Mouse (Mus musculus): ENCODE data around the gene Uxs1. TPM values are rescaled to one million over a fixed set of nuclear protein-coding genes. Genes with fewer than 3 reads are reported as not detected.
A peak's percentile ranks its signal among the peaks of the same experiment; 100 is the strongest.

Uxs1 gene
- polyA plus RNA-seq, 1 experiment from 2014 or later = 28.8 TPM

DNA sequence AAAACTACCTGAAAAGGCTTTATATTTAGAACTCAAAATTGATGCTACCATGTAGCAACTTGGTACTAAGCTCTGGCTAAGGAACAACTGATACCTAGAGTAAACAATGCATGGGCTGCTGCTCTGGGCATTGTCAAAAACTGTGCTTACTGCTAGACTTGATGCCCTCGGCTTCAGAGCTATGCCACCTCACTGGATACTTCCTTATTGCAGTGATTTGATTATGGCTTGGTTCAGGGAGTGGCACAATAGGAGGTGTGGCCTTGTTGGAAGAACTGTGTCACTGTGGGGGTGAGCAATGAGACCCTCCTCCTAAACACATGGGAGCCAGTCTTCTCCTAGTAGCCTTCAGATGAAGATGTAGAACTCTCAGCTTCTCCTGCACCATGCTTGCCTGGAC lies 58.3 kb downstream of the Uxs1 start:
- 68% methylated on average over 1 of the region's 1 CpGs for WGBS
- H3K4me3 ChIP-seq (replicated peaks) = no peak overlapping the region

DNA sequence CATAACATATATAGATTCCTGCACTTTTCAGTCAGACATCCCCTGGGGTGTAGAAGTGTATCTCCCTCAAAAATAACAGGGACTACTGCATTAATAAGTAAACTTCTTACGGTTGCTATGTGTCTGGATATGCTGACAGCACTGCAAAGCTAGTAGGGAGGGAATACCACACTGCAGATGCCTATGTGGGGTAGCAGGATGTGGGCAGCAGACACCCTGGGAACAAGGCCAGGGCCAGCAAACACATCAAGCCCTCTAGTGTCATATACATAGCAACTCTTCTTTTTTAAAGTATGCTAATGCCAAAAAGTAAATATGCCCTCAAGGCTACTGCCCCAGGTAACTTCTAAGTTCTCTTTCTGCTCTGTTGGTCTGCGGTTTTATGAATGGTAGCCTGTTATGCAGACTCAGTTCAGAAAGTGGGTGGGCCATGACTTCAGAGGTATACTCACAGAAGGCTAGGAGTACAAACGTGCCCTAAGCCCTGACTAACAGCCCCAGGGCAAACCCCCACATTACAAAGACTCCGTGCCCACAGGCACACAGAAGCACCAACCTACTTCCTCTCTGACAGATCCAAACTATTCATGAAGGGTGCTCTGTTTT lies 59.1 kb downstream of the Uxs1 start:
- H3K9ac ChIP-seq = no peak overlapping the region
- no peak overlapping the region for H3K4me3 ChIP-seq (replicated peaks)
- no peak overlapping the region for H3K27ac ChIP-seq (replicated peaks)
- H3K36me3 ChIP-seq = peaks cover 15% of the 10 kb centered on the region
- H3K9me3 ChIP-seq (replicated peaks) = no peaks in the 10 kb centered on the region
- no peak for ATAC-seq (ENCODE audit: insufficient number of reproducible peaks, low FRiP score, low TSS enrichment, low read depth)
- WGBS = 53% methylated on average over 4 of the region's 4 CpGs
- no peak overlapping the region for H3K4me2 ChIP-seq (replicated peaks)
- no peaks in the 10 kb centered on the region for H3K27me3 ChIP-seq
- peaks cover 2% of the 10 kb centered on the region; the same call in 1 of the 2 replicates for H3K4me1 ChIP-seq

More for the DNA sequence above, 58.3 kb downstream of the Uxs1 start:
- Histone ChIP-seq H3K36me3 (peaks cover 17% of the 10 kb centered on the region), H3K27me3 (no peaks in the 10 kb centered on the region), H3K4me1 (peaks cover 2% of the 10 kb centered on the region; the same call in 1 of the 2 replicates), H3K27ac (replicated peaks) (no peak overlapping the region), H3K9me3 (replicated peaks) (no peaks in the 10 kb centered on the region), H3K4me2 (replicated peaks) (no peak overlapping the region), H3K9ac (no peak overlapping the region)
- no peak for ATAC-seq (ENCODE audit: insufficient number of reproducible peaks, low FRiP score, low TSS enrichment, low read depth)

DNA sequence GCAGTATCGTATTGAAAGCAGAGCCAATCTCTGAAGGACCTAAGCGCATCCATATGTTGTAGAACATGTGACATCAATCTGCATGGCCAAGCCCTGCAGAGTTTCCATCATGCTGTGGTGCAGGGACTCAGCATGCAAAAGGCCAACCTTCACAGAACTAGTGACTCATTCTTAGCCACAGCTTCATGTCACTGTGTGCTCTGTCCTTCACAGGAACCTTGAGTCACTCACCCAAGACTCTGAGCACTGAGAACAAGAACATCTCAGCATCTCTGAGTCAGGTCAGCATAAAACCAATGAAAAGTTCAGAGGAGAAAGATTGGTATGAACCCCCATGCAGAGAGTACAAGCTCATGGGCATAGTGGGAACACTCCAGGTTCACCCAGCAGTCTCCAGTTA lies 61.3 kb downstream of the Uxs1 start:
- peaks cover 2% of the 10 kb centered on the region; the same call in 1 of the 2 replicates for H3K4me1 ChIP-seq
- no peaks in the 10 kb centered on the region for H3K9me3 ChIP-seq (replicated peaks)
- no peak overlapping the region for H3K4me2 ChIP-seq (replicated peaks)
- H3K9ac ChIP-seq = no peak overlapping the region
- no peak for ATAC-seq (ENCODE audit: insufficient number of reproducible peaks, low FRiP score, low TSS enrichment, low read depth)
- H3K36me3 ChIP-seq = peaks cover 9% of the 10 kb centered on the region
- WGBS = 71% methylated on average over 2 of the region's 2 CpGs
- H3K27ac ChIP-seq (replicated peaks) = no peak overlapping the region
- H3K27me3 ChIP-seq = no peaks in the 10 kb centered on the region
- H3K4me3 ChIP-seq (replicated peaks) = no peak overlapping the region

DNA sequence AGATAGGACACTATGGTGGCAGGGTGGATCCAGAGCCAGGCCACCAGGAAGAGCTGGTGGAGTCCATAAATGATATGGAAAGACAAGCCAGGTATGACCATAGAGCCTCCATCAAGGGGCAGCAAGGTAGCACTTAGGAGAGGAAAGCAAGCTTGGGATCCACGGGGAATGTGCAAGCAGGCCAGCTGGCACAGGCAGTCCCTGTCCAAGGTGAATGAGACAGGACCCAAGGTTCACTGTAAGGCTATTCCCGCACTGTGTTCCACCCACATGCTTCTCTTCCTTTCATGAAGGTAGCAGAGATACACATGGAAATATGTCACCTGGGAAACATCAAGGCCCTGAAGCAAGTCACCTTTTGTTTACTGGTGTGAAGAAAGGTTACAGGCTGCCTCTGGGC lies 63.1 kb downstream of the Uxs1 start:
- WGBS = 91% methylated on average over 2 of the region's 2 CpGs
- H3K36me3 ChIP-seq = peaks cover 9% of the 10 kb centered on the region

DNA sequence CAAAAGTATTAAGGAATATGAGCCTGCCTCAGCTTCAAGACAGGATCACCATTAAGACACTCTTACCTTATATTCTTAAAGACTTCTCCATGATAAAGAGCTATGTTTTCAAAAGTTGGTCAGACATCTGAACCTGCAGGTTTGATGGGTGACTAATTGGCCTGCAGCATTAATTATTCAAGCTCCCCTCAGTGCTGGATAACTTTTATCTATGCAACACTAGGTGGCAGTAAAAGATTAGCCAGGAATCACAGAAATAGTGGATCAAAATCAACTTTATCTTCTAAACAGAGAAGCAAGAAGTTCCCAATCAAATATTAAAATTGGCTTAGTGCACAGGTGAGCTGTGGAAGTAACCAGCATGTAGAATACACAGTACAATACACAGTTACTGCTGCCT lies 67.5 kb downstream of the Uxs1 start:
- no peaks in the 10 kb centered on the region for H3K27me3 ChIP-seq
- H3K36me3 ChIP-seq = peaks cover 18% of the 10 kb centered on the region
- H3K4me3 ChIP-seq (replicated peaks) = no peak overlapping the region
- H3K4me2 ChIP-seq (replicated peaks) = no peak overlapping the region
- no peaks in the 10 kb centered on the region for H3K4me1 ChIP-seq
- ATAC-seq (ENCODE audit: insufficient number of reproducible peaks, low FRiP score, low TSS enrichment, low read depth) = no peak
- no peak overlapping the region for H3K9ac ChIP-seq
- H3K27ac ChIP-seq (replicated peaks) = no peak overlapping the region
- no peaks in the 10 kb centered on the region for H3K9me3 ChIP-seq (replicated peaks)

More for the DNA sequence above, 63.1 kb downstream of the Uxs1 start:
- Histone ChIP-seq H3K4me1 (peaks cover 2% of the 10 kb centered on the region; the same call in 1 of the 2 replicates), H3K4me3 (replicated peaks) (no peak overlapping the region), H3K27ac (replicated peaks) (no peak overlapping the region), H3K4me2 (replicated peaks) (no peak overlapping the region), H3K27me3 (no peaks in the 10 kb centered on the region), H3K9me3 (replicated peaks) (no peaks in the 10 kb centered on the region), H3K9ac (no peak overlapping the region)
- ATAC-seq (ENCODE audit: insufficient number of reproducible peaks, low FRiP score, low TSS enrichment, low read depth) = no peak

DNA sequence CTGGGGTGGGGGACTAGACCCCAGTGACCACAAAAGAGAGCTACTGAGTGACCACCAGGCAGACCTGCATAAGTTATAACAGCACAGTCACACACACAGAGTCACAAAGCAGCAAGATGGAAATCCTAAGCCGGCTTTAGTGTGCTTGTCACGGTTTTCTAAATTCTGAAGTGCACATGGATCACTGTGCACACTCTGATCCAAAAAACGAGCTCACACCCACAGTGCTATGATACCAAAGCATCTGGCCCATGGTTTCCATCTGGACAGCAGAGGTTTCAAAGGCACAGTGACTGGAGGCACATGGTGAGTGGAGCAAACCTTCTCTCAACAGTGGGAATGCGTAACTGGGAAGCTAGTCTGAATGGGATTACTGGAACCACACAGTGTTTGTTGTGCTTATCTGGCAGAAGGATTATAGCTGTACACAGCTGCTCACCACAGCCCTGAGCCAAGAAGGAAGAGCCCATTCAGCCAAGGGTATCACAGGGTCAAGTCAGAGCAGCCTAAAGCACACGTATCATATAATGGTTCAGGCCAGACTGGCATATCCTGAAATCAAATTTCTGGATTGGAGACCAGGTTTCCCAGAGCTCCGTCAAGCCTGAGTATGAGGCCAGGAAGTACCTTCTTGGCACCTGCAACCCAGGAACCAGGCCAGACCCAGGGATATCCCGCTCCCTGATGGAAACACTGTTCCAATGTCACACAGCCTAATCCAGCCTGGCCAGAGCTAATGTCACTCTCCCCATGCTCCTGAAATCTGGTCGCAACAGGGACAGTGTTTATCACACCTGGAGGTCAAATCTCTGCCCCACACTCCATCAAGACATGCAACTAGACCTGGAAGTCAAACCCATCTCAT lies 72.9 kb downstream of the Uxs1 start:
- Histone ChIP-seq H3K4me1 (no peaks in the 10 kb centered on the region), H3K36me3 (peaks cover 16% of the 10 kb centered on the region; the same call in 1 of the 2 replicates), H3K9ac (no peak overlapping the region), H3K4me3 (replicated peaks) (no peak overlapping the region), H3K4me2 (replicated peaks) (no peak overlapping the region), H3K9me3 (replicated peaks) (no peaks in the 10 kb centered on the region), H3K27me3 (no peaks in the 10 kb centered on the region), H3K27ac (replicated peaks) (no peak overlapping the region)
- peak; percentile 64; the same call in 1 of the 2 replicates for ATAC-seq (ENCODE audit: insufficient number of reproducible peaks, low FRiP score, low TSS enrichment, low read depth)
- 78% methylated on average over 8 of the region's 8 CpGs for WGBS

DNA sequence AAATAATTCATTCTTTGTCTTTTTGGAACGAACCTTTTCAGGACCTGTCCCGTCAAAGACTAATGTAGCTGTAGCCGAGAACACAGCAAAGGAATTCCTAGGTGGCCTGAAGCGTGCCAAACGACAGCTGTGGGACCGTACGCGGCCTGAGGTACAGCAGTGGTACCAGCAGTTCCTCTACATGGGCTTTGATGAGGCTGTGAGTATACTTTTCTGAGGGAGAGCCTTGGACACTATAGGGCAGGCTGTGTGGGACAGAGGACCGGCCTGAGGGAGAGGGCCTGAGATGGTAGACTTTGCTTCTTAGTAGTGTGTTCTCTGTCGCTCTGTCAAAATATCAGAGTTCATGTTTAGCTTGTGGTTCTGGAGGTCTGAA lies 89.1 kb downstream of the Uxs1 start:
- ATAC-seq (ENCODE audit: insufficient number of reproducible peaks, low FRiP score, low TSS enrichment, low read depth) = no peak
- Histone ChIP-seq H3K4me2 (replicated peaks) (no peak overlapping the region), H3K9ac (no peak overlapping the region), H3K27ac (replicated peaks) (no peak overlapping the region), H3K9me3 (replicated peaks) (no peaks in the 10 kb centered on the region), H3K36me3 (no peaks in the 10 kb centered on the region), H3K27me3 (no peaks in the 10 kb centered on the region), H3K4me3 (replicated peaks) (no peak overlapping the region), H3K4me1 (no peaks in the 10 kb centered on the region)
- WGBS = 90% methylated on average over 10 of the region's 10 CpGs

DNA sequence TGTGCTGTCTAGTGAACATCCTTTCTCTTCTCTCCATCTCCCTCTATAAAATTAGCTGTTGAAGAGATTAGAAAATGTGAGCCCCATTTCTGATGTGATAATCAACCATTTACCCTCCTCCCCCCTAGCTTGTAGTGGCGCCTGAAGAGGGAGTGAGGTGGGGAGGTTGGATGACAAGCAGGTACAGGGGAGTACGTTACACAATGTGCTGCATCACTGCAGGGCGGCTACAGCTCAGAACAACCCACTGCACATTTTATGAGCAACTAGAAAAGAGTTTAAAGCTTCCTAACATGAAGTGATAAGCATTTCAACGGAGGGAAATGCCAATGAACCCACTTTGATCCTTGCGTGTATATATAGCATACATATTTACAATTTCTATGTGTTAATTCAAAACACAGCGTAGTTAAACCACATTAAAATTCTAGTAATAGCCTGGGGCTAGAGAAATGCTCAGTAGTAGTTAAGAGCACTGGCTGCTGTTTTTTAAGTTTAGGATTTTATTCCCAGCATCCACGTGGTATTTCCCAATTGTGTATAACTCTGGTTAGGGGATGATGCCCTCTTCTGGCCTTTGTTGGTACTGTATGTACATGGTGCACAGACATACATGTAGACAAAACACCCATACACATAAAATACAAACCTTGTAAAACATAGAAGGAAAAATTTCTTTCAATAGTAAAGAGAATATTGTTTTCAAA lies 89.6 kb downstream of the Uxs1 start:
- Histone ChIP-seq H3K4me1 (0 out of 2 replicates have a peak, but pooled peaks cover 2% of the 10 kb centered on the region), H3K36me3 (no peaks in the 10 kb centered on the region), H3K9me3 (replicated peaks) (no peaks in the 10 kb centered on the region), H3K27ac (replicated peaks) (no peak overlapping the region), H3K9ac (no peak overlapping the region), H3K4me2 (replicated peaks) (no peak overlapping the region), H3K4me3 (replicated peaks) (no peak overlapping the region), H3K27me3 (no peaks in the 10 kb centered on the region)
- 49% methylated on average over 7 of the region's 7 CpGs for WGBS
- no peak for ATAC-seq (ENCODE audit: insufficient number of reproducible peaks, low FRiP score, low TSS enrichment, low read depth)

DNA sequence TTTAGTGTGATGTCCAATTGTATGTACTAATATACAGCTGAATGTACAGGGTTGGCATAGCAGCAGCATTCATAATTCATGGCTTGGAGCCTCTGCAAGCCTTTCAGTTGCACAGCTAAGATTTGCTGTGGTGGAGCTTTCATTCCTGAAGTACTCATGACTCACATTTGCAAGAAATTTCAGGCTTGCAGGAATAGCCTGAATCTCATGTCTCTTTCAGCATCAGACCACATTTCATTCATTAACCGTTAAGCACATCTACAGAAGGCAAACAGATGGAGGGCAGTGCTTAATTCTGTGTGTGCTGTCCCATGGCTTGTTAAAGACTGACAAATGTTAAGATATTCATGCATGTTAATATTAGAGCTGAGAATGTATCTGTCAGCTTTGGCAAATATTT lies 94.9 kb downstream of the Uxs1 start:
- H3K9ac ChIP-seq = no peak overlapping the region
- H3K27me3 ChIP-seq = no peaks in the 10 kb centered on the region
- H3K4me3 ChIP-seq (replicated peaks) = no peak overlapping the region
- H3K27ac ChIP-seq (replicated peaks) = peak overlapping the region; percentile 60
- H3K9me3 ChIP-seq (replicated peaks) = no peaks in the 10 kb centered on the region
- ATAC-seq (ENCODE audit: insufficient number of reproducible peaks, low FRiP score, low TSS enrichment, low read depth) = peak; percentile 49; the same call in 1 of the 2 replicates
- 47% methylated on average over 1 of the region's 1 CpGs for WGBS
- H3K36me3 ChIP-seq = no peaks in the 10 kb centered on the region
- H3K4me2 ChIP-seq (replicated peaks) = no peak overlapping the region
- peaks cover 9% of the 10 kb centered on the region for H3K4me1 ChIP-seq

DNA sequence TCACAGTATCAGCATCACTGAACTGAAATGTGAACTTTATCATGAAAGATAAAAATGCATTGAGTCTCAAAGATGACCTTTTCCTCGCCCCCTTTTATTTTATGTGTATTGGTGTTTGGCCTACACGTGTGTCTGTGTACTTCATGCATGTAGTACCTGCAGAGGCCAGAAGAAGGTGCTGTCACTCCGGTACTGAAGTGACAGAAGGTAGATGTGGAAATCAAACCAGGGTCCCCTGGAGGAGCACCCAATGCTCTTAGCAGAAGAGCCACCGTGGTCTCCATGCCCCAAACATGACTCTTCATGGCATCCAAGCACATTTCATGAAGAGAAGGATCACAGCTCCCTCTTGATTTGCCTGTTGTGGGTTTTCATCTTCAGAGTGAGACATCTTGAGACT lies 95.5 kb downstream of the Uxs1 start:
- WGBS = 81% methylated on average over 4 of the region's 4 CpGs
- Histone ChIP-seq H3K27me3 (no peaks in the 10 kb centered on the region), H3K4me3 (replicated peaks) (no peak overlapping the region), H3K9me3 (replicated peaks) (no peaks in the 10 kb centered on the region), H3K27ac (replicated peaks) (peak overlapping the region; percentile 60), H3K9ac (no peak overlapping the region), H3K4me1 (peaks cover 9% of the 10 kb centered on the region), H3K4me2 (replicated peaks) (no peak overlapping the region), H3K36me3 (no peaks in the 10 kb centered on the region)
- ATAC-seq (ENCODE audit: insufficient number of reproducible peaks, low FRiP score, low TSS enrichment, low read depth) = no peak

DNA sequence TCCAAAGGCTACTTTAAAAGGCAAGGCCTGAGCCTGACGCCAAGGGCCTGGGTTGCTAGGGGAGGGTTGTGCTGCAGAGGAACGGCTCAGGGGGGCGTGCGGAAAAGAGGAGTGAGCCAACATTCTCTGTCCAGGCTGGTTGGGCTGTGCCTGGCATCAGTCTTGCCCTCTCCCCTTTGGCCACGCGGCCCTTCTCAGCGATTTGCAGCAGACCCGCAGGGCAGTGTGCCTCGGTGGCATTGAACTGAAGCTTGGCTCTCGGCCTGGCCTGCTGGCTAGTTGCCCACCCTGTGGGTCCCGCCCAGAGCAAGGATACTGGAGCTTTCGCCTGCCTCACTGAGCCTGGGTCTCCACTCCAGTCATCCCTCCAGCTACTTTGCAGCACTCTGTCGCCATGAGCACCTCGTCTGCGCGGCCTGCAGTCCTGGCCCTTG lies 97.1 kb downstream of the Uxs1 start, which contains the start of gene 1500015O10Rik:
1500015O10Rik (plus strand) TSS at position 112 of the 434 bp plus-strand sequence.
- Histone ChIP-seq H3K27me3 (no peaks in the 10 kb centered on the region), H3K27ac (replicated peaks) (peak within 1 kb of the TSS; percentile 45), H3K9ac (no peak within 1 kb of the TSS), H3K9me3 (replicated peaks) (no peaks in the 10 kb centered on the region), H3K4me1 (peaks cover 9% of the 10 kb centered on the region), H3K36me3 (no peaks in the 10 kb centered on the region), H3K4me2 (replicated peaks) (peak within 1 kb of the TSS; percentile 6; the same call in 1 of the 2 replicates), H3K4me3 (replicated peaks) (no peak within 1 kb of the TSS)
- ATAC-seq (ENCODE audit: insufficient number of reproducible peaks, low FRiP score, low TSS enrichment, low read depth) = peak; percentile 73
- 53% methylated on average over 16 of the region's 16 CpGs for WGBS
